In genomic region chr9:67005161-67005742, GRCm38 (mm10) we compare ENCODE assay signal across 15 mouse cellular contexts. TPM values are rescaled to one million over a fixed set of nuclear protein-coding genes. Genes with fewer than 3 reads are reported as not detected.
DNase-seq lines count a peak whose midpoint lies in the region; ATAC-seq lines count a peak whose summit lies in the region.
"Had no signal": no experiment of that assay in that cellular context is flagged by ENCODE, and none has a peak within 500 bp of the region (broad histone marks: within the 10 kb centered on the region; RNA-seq: fewer than 3 reads in every experiment).

No protein-coding gene starts in this region.

- DNase-seq in liver, embryonic 13.5 days: no peak
- DNase-seq in cerebellum, adult 11 months: peak; percentile 37
- DNase-seq in cerebellum, postnatal 10 days: peak; percentile 92
- DNase-seq in layer of hippocampus, adult 8-10 months (ENCODE audit: low spot score in 2 of 2): no peak
- no peak for DNase-seq in thymus, postnatal 0 days (ENCODE audit: low spot score)
- DNase-seq in embryo, embryonic 10.5 days (ENCODE audit: low spot score): no peak
- DNase-seq: gastrocnemius, adult 2 months; lung, postnatal 4 days had no signal

- no peak overlapping the region for H3K4me2 ChIP-seq in liver, embryonic 13.5 days
- no peak overlapping the region for H3K4me2 ChIP-seq in liver, embryonic 12.5 days
- no peak overlapping the region for H3K4me2 ChIP-seq in liver, embryonic 15.5 days
- H3K4me2 ChIP-seq: heart, embryonic 12.5 days; hindbrain, embryonic 12.5 days; kidney, embryonic 15.5 days; limb, embryonic 15.5 days had no signal

- H3K4me1 ChIP-seq in liver, embryonic 13.5 days (replicated peaks): peaks cover 22% of the 10 kb centered on the region
- peaks cover 23% of the 10 kb centered on the region for H3K4me1 ChIP-seq in liver, embryonic 12.5 days
- peaks cover 21% of the 10 kb centered on the region for H3K4me1 ChIP-seq in liver, embryonic 15.5 days (replicated peaks)

- WGBS in liver, embryonic 13.5 days (ENCODE audit: insufficient replicate concordance): 68% methylated on average over 11 of the region's 11 CpGs
- WGBS in liver, embryonic 12.5 days (ENCODE audit: insufficient replicate concordance): 66% methylated on average over 11 of the region's 11 CpGs
- WGBS in liver, embryonic 15.5 days (ENCODE audit: insufficient replicate concordance): 66% methylated on average over 11 of the region's 11 CpGs

- no peak overlapping the region for H3K27ac ChIP-seq in liver, embryonic 13.5 days
- no peak overlapping the region; the same call in 1 of the 2 replicates for H3K27ac ChIP-seq in liver, embryonic 12.5 days
- no peak overlapping the region for H3K27ac ChIP-seq in liver, embryonic 15.5 days (replicated peaks)
- H3K27ac ChIP-seq: gastrocnemius, adult 2 months; hindbrain, embryonic 12.5 days; kidney, embryonic 15.5 days; limb, embryonic 15.5 days had no signal

- peak; percentile 34; the same call in 1 of the 2 replicates for ATAC-seq in liver, embryonic 13.5 days (ENCODE audit: low read depth)
- ATAC-seq in liver, embryonic 12.5 days: no peak
- ATAC-seq in liver, embryonic 15.5 days (ENCODE audit: insufficient read depth): peak; percentile 51
- ATAC-seq: Patski had no signal

- H3K9me3 ChIP-seq in liver, embryonic 13.5 days (replicated peaks): no peaks in the 10 kb centered on the region
- H3K9me3 ChIP-seq in liver, embryonic 12.5 days (replicated peaks): no peaks in the 10 kb centered on the region
- H3K9me3 ChIP-seq in liver, embryonic 15.5 days (replicated peaks): no peaks in the 10 kb centered on the region
- H3K9me3 ChIP-seq: heart, embryonic 12.5 days; hindbrain, embryonic 12.5 days; kidney, embryonic 15.5 days; limb, embryonic 15.5 days had no signal

- H3K36me3 ChIP-seq in liver, embryonic 13.5 days: no peaks in the 10 kb centered on the region
- no peaks in the 10 kb centered on the region for H3K36me3 ChIP-seq in liver, embryonic 12.5 days
- H3K36me3 ChIP-seq in liver, embryonic 15.5 days (replicated peaks): no peaks in the 10 kb centered on the region
- H3K36me3 ChIP-seq: heart, embryonic 12.5 days; hindbrain, embryonic 12.5 days; kidney, embryonic 15.5 days; limb, embryonic 15.5 days had no signal

- no peak overlapping the region for H3K4me3 ChIP-seq in liver, embryonic 13.5 days (replicated peaks)
- H3K4me3 ChIP-seq in liver, embryonic 12.5 days: no peak overlapping the region
- H3K4me3 ChIP-seq in liver, embryonic 15.5 days (replicated peaks): no peak overlapping the region
- H3K4me3 ChIP-seq: gastrocnemius, adult 2 months; heart, embryonic 12.5 days; hindbrain, embryonic 12.5 days; kidney, embryonic 15.5 days; limb, embryonic 15.5 days had no signal

- H3K9ac ChIP-seq in liver, embryonic 13.5 days: no peak overlapping the region
- H3K9ac ChIP-seq in liver, embryonic 12.5 days: no peak overlapping the region
- no peak overlapping the region for H3K9ac ChIP-seq in liver, embryonic 15.5 days
- H3K9ac ChIP-seq: heart, embryonic 12.5 days; hindbrain, embryonic 12.5 days; kidney, embryonic 15.5 days; limb, embryonic 15.5 days had no signal

- no peaks in the 10 kb centered on the region for H3K27me3 ChIP-seq in liver, embryonic 13.5 days
- no peaks in the 10 kb centered on the region; the same call in 1 of the 2 replicates for H3K27me3 ChIP-seq in liver, embryonic 12.5 days (replicated peaks)
- no peaks in the 10 kb centered on the region; the same call in 1 of the 2 replicates for H3K27me3 ChIP-seq in liver, embryonic 15.5 days
- H3K27me3 ChIP-seq: heart, embryonic 12.5 days; hindbrain, embryonic 12.5 days; kidney, embryonic 15.5 days; limb, embryonic 15.5 days; Patski had no signal

RNA-seq across cellular contexts. Expression of gene Lactb, which starts 30.0 kb away (rescaled TPM):
- 6.4 and 6.7 TPM in 2 replicates for polyA plus RNA-seq in liver, embryonic 13.5 days (2015; fragmentation: Nextera tagmentation; extraction: Ambion mirVana)
- 8.9 and 9.4 TPM in 2 replicates for polyA plus RNA-seq in liver, embryonic 12.5 days (2016; fragmentation: Nextera tagmentation; extraction: Ambion mirVana)
- polyA plus RNA-seq in liver, embryonic 15.5 days (2015; fragmentation: Nextera tagmentation; extraction: Ambion mirVana): 4.7 and 4.8 TPM in 2 replicates
- 10 to 100 TPM; 13.8 to 17.4 (median 16.6) TPM for total RNA-seq in layer of hippocampus, adult 8-10 months (2022)
- polyA plus RNA-seq in thymus, postnatal 0 days (2015; fragmentation: Nextera tagmentation; extraction: Ambion mirVana): 9.8 and 10.9 TPM in 2 replicates

RNA-seq across cellular contexts. Expression of gene Tpm1, which starts 44.0 kb away (rescaled TPM):
- polyA plus RNA-seq in liver, embryonic 13.5 days (2015; fragmentation: Nextera tagmentation; extraction: Ambion mirVana): 168 and 198 TPM in 2 replicates
- polyA plus RNA-seq in liver, embryonic 12.5 days (2016; fragmentation: Nextera tagmentation; extraction: Ambion mirVana): 214 and 225 TPM in 2 replicates
- 117 and 136 TPM in 2 replicates for polyA plus RNA-seq in liver, embryonic 15.5 days (2015; fragmentation: Nextera tagmentation; extraction: Ambion mirVana)
- total RNA-seq in layer of hippocampus, adult 8-10 months (2022): 100 to 1,000 TPM; 179 to 185 (median 182) TPM
- 88.5 and 91.4 TPM in 2 replicates for polyA plus RNA-seq in thymus, postnatal 0 days (2015; fragmentation: Nextera tagmentation; extraction: Ambion mirVana)

RNA-seq across cellular contexts. Expression of gene Rps27l, which starts 59.4 kb away (rescaled TPM):
- 702 and 803 TPM in 2 replicates for polyA plus RNA-seq in liver, embryonic 13.5 days (2015; fragmentation: Nextera tagmentation; extraction: Ambion mirVana)
- polyA plus RNA-seq in liver, embryonic 12.5 days (2016; fragmentation: Nextera tagmentation; extraction: Ambion mirVana): 702 and 744 TPM in 2 replicates
- polyA plus RNA-seq in liver, embryonic 15.5 days (2015; fragmentation: Nextera tagmentation; extraction: Ambion mirVana): 368 and 453 TPM in 2 replicates
- total RNA-seq in layer of hippocampus, adult 8-10 months (2022): 10 to 100 TPM; 38.7 to 48.0 (median 44.1) TPM
- 828 and 912 TPM in 2 replicates for polyA plus RNA-seq in thymus, postnatal 0 days (2015; fragmentation: Nextera tagmentation; extraction: Ambion mirVana)

Comparison
In these comparisons a context has a peak if more than half of its experiments do, and no peak if none do; other contexts are left out.
1. DNase-seq: peak in cerebellum, adult 11 months (single experiment) and cerebellum, postnatal 10 days (2 of 2); none in liver, embryonic 13.5 days (single experiment), layer of hippocampus, adult 8-10 months (0 of 2), thymus, postnatal 0 days (single experiment) and embryo, embryonic 10.5 days (single experiment).